In genomic region chr11:60192534-60192933, GRCm38 (mm10) we compare ENCODE assay signal across 21 mouse cellular contexts. TPM values are rescaled to one million over a fixed set of nuclear protein-coding genes. Genes with fewer than 3 reads are reported as not detected.
A peak's percentile ranks its signal among the peaks of the same experiment; 100 is the strongest.
DNase-seq lines count a peak whose midpoint lies in the region; ATAC-seq and TF ChIP-seq lines count a peak whose summit lies in the region.
"Had no signal": no experiment of that assay in that cellular context is flagged by ENCODE, and none has a peak within 500 bp of the region (broad histone marks: within the 10 kb centered on the region; RNA-seq: fewer than 3 reads in every experiment).

No protein-coding gene starts in this region.

- H3K27ac ChIP-seq in layer of hippocampus, adult 2 months = 0 out of 2 replicates have a peak overlapping the region, but pooled peaks have one; percentile 7
- 0 out of 2 replicates have a peak overlapping the region, but pooled peaks have one; percentile 3 for H3K27ac ChIP-seq in midbrain, embryonic 15.5 days
- no peak overlapping the region for H3K27ac ChIP-seq in midbrain, embryonic 10.5 days (replicated peaks)
- 0 out of 2 replicates have a peak overlapping the region, but pooled peaks have one; percentile 23 for H3K27ac ChIP-seq in hindbrain, embryonic 12.5 days
- H3K27ac ChIP-seq in limb, embryonic 10.5 days = 0 out of 2 replicates have a peak overlapping the region, but pooled peaks have one; percentile 7
- H3K27ac ChIP-seq: heart, embryonic 13.5 days; limb, embryonic 13.5 days had no signal

- 81% methylated on average over 6 of the region's 6 CpGs for WGBS in midbrain, embryonic 15.5 days
- WGBS in midbrain, embryonic 10.5 days = 87% methylated on average over 6 of the region's 6 CpGs
- WGBS in hindbrain, embryonic 12.5 days = 76% methylated on average over 6 of the region's 6 CpGs
- 80% methylated on average over 6 of the region's 6 CpGs for WGBS in limb, embryonic 10.5 days

- no peak overlapping the region for H3K9ac ChIP-seq in midbrain, embryonic 15.5 days
- H3K9ac ChIP-seq in hindbrain, embryonic 12.5 days = no peak overlapping the region
- H3K9ac ChIP-seq: heart, embryonic 13.5 days; limb, embryonic 13.5 days; liver, postnatal 0 days had no signal

- no peak for DNase-seq in layer of hippocampus, adult 2 months (ENCODE audit: low spot score in 2 of 2)
- no peak for DNase-seq in layer of hippocampus, postnatal 10 days (ENCODE audit: low spot score in 2 of 2)
- no peak for DNase-seq in midbrain, embryonic 10.5 days (ENCODE audit: low spot score)
- no peak for DNase-seq in limb, embryonic 10.5 days (ENCODE audit: low spot score)
- DNase-seq in testis, postnatal 14 days (ENCODE audit: low spot score) = no peak
- no peak for DNase-seq in testis, postnatal 10 days (ENCODE audit: low spot score)
- DNase-seq: adrenal gland, adult 8-10 months; cerebellum, adult 9-10 months; gastrocnemius, postnatal 10 days; heart, adult 18-20 months; kidney, adult 2 months; kidney, postnatal 25 days; liver, postnatal 0 days; right cerebral cortex, postnatal 4 days had no signal

- H3K36me3 ChIP-seq in midbrain, embryonic 15.5 days (replicated peaks) = peaks cover 33% of the 10 kb centered on the region
- H3K36me3 ChIP-seq in midbrain, embryonic 10.5 days = peaks cover 99% of the 10 kb centered on the region
- peaks cover 88% of the 10 kb centered on the region for H3K36me3 ChIP-seq in hindbrain, embryonic 12.5 days
- peaks cover 100% of the 10 kb centered on the region for H3K36me3 ChIP-seq in limb, embryonic 10.5 days

- no peak for TF ChIP-seq CTCF in layer of hippocampus, adult 2 months (conservative IDR thresholded peaks at IDR 0.05)

- ATAC-seq in midbrain, embryonic 15.5 days (replicated peaks) = no peak
- ATAC-seq in hindbrain, embryonic 12.5 days (ENCODE audit: low FRiP score) = no peak
- ATAC-seq: inflammation-experienced regulatory T-cells, adult 6 months; liver, postnatal 0 days; Patski had no signal

- no peaks in the 10 kb centered on the region for H3K27me3 ChIP-seq in midbrain, embryonic 15.5 days (replicated peaks)
- no peaks in the 10 kb centered on the region for H3K27me3 ChIP-seq in midbrain, embryonic 10.5 days (ENCODE audit: low read depth, poor library complexity, severe bottlenecking)
- H3K27me3 ChIP-seq in hindbrain, embryonic 12.5 days = no peaks in the 10 kb centered on the region
- no peaks in the 10 kb centered on the region for H3K27me3 ChIP-seq in limb, embryonic 10.5 days (ENCODE audit: low read depth, poor library complexity, severe bottlenecking)
- H3K27me3 ChIP-seq: heart, embryonic 13.5 days; limb, embryonic 13.5 days; Patski had no signal

- H3K4me3 ChIP-seq in layer of hippocampus, adult 2 months = no peak overlapping the region
- H3K4me3 ChIP-seq in midbrain, embryonic 15.5 days = no peak overlapping the region
- H3K4me3 ChIP-seq in midbrain, embryonic 10.5 days = no peak overlapping the region
- no peak overlapping the region for H3K4me3 ChIP-seq in hindbrain, embryonic 12.5 days
- H3K4me3 ChIP-seq in limb, embryonic 10.5 days = no peak overlapping the region
- H3K4me3 ChIP-seq: erythroblast, embryonic 14.5 days; heart, embryonic 13.5 days; limb, embryonic 13.5 days had no signal

- no peaks in the 10 kb centered on the region for H3K4me1 ChIP-seq in midbrain, embryonic 15.5 days
- H3K4me1 ChIP-seq in midbrain, embryonic 10.5 days = peaks cover 17% of the 10 kb centered on the region; the same call in 1 of the 2 replicates
- H3K4me1 ChIP-seq in hindbrain, embryonic 12.5 days = peaks cover 17% of the 10 kb centered on the region; the same call in 1 of the 2 replicates
- H3K4me1 ChIP-seq in limb, embryonic 10.5 days = peaks cover 20% of the 10 kb centered on the region
- H3K4me1 ChIP-seq: limb, embryonic 13.5 days had no signal

- no peak overlapping the region for H3K4me2 ChIP-seq in midbrain, embryonic 15.5 days
- H3K4me2 ChIP-seq in hindbrain, embryonic 12.5 days (replicated peaks) = no peak overlapping the region
- H3K4me2 ChIP-seq: heart, embryonic 13.5 days; limb, embryonic 13.5 days had no signal

- no peaks in the 10 kb centered on the region for H3K9me3 ChIP-seq in midbrain, embryonic 15.5 days
- peaks cover 12% of the 10 kb centered on the region for H3K9me3 ChIP-seq in midbrain, embryonic 10.5 days (replicated peaks)
- H3K9me3 ChIP-seq in hindbrain, embryonic 12.5 days (replicated peaks) = peaks cover 15% of the 10 kb centered on the region
- peaks cover 5% of the 10 kb centered on the region; the same call in 1 of the 2 replicates for H3K9me3 ChIP-seq in limb, embryonic 10.5 days (replicated peaks)

RNA-seq across cellular contexts. Expression of gene Srebf1, which starts 29.8 kb away (rescaled TPM):
- 10 to 100 TPM; 64.2 to 70.8 TPM for total RNA-seq in layer of hippocampus, adult 2 months (2021)
- total RNA-seq in layer of hippocampus, postnatal 10 days (2021) = 10 to 100 TPM; 46.8 to 52.8 TPM
- 37.0 and 38.3 TPM in 2 replicates for polyA plus RNA-seq in midbrain, embryonic 15.5 days (2015; fragmentation: Nextera tagmentation; extraction: Ambion mirVana)
- polyA plus RNA-seq in midbrain, embryonic 10.5 days (2016; fragmentation: Nextera tagmentation; extraction: Ambion mirVana) = 47.0 and 51.0 TPM in 2 replicates
- polyA plus RNA-seq in hindbrain, embryonic 12.5 days (2016; fragmentation: Nextera tagmentation; extraction: Ambion mirVana) = 49.2 and 51.9 TPM in 2 replicates
- polyA plus RNA-seq in limb, embryonic 10.5 days (2016; fragmentation: Nextera tagmentation; extraction: Ambion mirVana) = 56.2 and 56.6 TPM in 2 replicates
